Mouse (Mus musculus) limb, embryonic 11.5 days (tissue): Measurements from ENCODE around the gene Pcbp3. TPM values are rescaled to one million over a fixed set of nuclear protein-coding genes. Genes with fewer than 3 reads are reported as not detected.

Source experiments
- ATAC-seq: fragments of 200-750 bp; cut with Nextera tagmentation; 2 replicates; pipeline ENCODE4 v1.8.0; 2017; ENCODE audit warnings: low read depth; ENCODE audit not compliant: insufficient number of reproducible peaks, low FRiP score, low TSS enrichment
- DNase-seq: peaks from one replicate; pipeline ENCODE4 v3.0.0-alpha.2; 2015; ENCODE audit warnings: low spot score
- H3K27ac ChIP-seq: fragments of 300-500 bp; sonication (generic); replicated peaks from 2 replicates; pipeline ENCODE4 v1.5.1; 2014; ENCODE audit warnings: low read depth, mild to moderate bottlenecking, low read length
- H3K27me3 ChIP-seq: fragments of 300-500 bp; sonication (generic); 2 replicates; pipeline ENCODE4 v1.6.1; 2014; ENCODE audit warnings: mild to moderate bottlenecking, low read length, mixed read lengths; ENCODE audit not compliant: control insufficient read depth, insufficient read depth
- H3K36me3 ChIP-seq: fragments of 300-500 bp; sonication (generic); 2 replicates; pipeline ENCODE4 v1.6.1; 2014; ENCODE audit warnings: mild to moderate bottlenecking, low read length, moderate library complexity, mixed read lengths; ENCODE audit not compliant: control insufficient read depth, insufficient read depth
- H3K4me1 ChIP-seq: fragments of 300-500 bp; sonication (generic); 2 replicates; pipeline ENCODE4 v1.6.1; 2014; ENCODE audit warnings: low read length, mixed read lengths; ENCODE audit not compliant: control insufficient read depth, insufficient read depth
- H3K4me2 ChIP-seq: fragments of 300-500 bp; sonication (generic); 2 replicates; pipeline ENCODE4 v1.6.1; 2014; ENCODE audit warnings: low read depth, mild to moderate bottlenecking, moderate library complexity; ENCODE audit not compliant: severe bottlenecking
- H3K4me3 ChIP-seq: fragments of 300-500 bp; sonication (generic); 2 replicates; pipeline ENCODE4 v1.5.1; 2014; ENCODE audit warnings: low read depth, low read length
- H3K9ac ChIP-seq: fragments of 300-500 bp; sonication (generic); 2 replicates; pipeline ENCODE4 v1.6.1; 2014; ENCODE audit warnings: mild to moderate bottlenecking, low read length
- H3K9me3 ChIP-seq: fragments of 300-500 bp; sonication (generic); 2 replicates; pipeline ENCODE4 v1.6.1; 2016; ENCODE audit warnings: low read length; ENCODE audit not compliant: control insufficient read depth
- WGBS: fragments of 180-500 bp; shearing (Covaris S2); extraction: QIAGEN DNeasy Blood & Tissue Kit; methylation state at CpG from one replicate; pipeline ENCODE4 v1.1.7; 2014; 5-methylcytosine and 5-hydroxymethylcytosine counted together
- polyA plus RNA-seq: library from polyadenylated mRNA; unstranded; fragments of >200 nt; fragmentation: Nextera tagmentation; extraction: Ambion mirVana; gene quantifications from 2 replicates; pipeline ENCODE4 v1.2.1, GENCODE M21; 2014

The Pcbp3 gene
- polyA plus RNA-seq, 1 experiment from 2014 or later: 19.4 TPM

- DNase-seq (no peak), ATAC-seq (no peak)
- 83% methylated on average over 6 of the region's 6 CpGs for WGBS
- no peaks in the 10 kb centered on the region for H3K4me1 ChIP-seq
- no peak overlapping the region for H3K4me2 ChIP-seq
- H3K9me3 ChIP-seq: no peaks in the 10 kb centered on the region
- H3K36me3 ChIP-seq: no peaks in the 10 kb centered on the region
- no peak overlapping the region for H3K4me3 ChIP-seq
- H3K27me3 ChIP-seq: no peaks in the 10 kb centered on the region
- no peak overlapping the region for H3K9ac ChIP-seq
- no peak overlapping the region for H3K27ac ChIP-seq
Measured at GRCm38 (mm10) chr10:76801841-76802499, 159.7 kb downstream of the Pcbp3 start.

- H3K27ac ChIP-seq: no peak overlapping the region
Measured at GRCm38 (mm10) chr10:76801237-76801641, 160.4 kb downstream of the Pcbp3 start.

GRCm38 (mm10) chr10:76798751-76799585 is 162.7 kb downstream of the Pcbp3 start:
- Histone ChIP-seq H3K4me1 (no peaks in the 10 kb centered on the region), H3K4me3 (no peak overlapping the region), H3K4me2 (no peak overlapping the region), H3K27me3 (no peaks in the 10 kb centered on the region), H3K9ac (no peak overlapping the region), H3K27ac (no peak overlapping the region), H3K36me3 (no peaks in the 10 kb centered on the region), H3K9me3 (no peaks in the 10 kb centered on the region)
- no peak for ATAC-seq
- DNase-seq: no peak
- 79% methylated on average over 17 of the region's 17 CpGs for WGBS

More at GRCm38 (mm10) chr10:76801237-76801641, 160.4 kb downstream of the Pcbp3 start:
- ATAC-seq (no peak), DNase-seq (no peak)
- H3K27me3 ChIP-seq: no peaks in the 10 kb centered on the region
- H3K4me1 ChIP-seq: no peaks in the 10 kb centered on the region
- H3K9me3 ChIP-seq: no peaks in the 10 kb centered on the region
- WGBS: 82% methylated on average over 5 of the region's 5 CpGs
- H3K36me3 ChIP-seq: no peaks in the 10 kb centered on the region
- no peak overlapping the region for H3K4me2 ChIP-seq
- no peak overlapping the region for H3K4me3 ChIP-seq
- no peak overlapping the region for H3K9ac ChIP-seq

- DNase-seq (no peak), ATAC-seq (no peak)
- H3K9ac ChIP-seq: no peak overlapping the region
- H3K9me3 ChIP-seq: no peaks in the 10 kb centered on the region
- H3K4me3 ChIP-seq: no peak overlapping the region
- no peaks in the 10 kb centered on the region for H3K4me1 ChIP-seq
- no peak overlapping the region for H3K27ac ChIP-seq
- WGBS: 95% methylated on average over 3 of the region's 3 CpGs
- no peak overlapping the region for H3K4me2 ChIP-seq
- no peaks in the 10 kb centered on the region for H3K27me3 ChIP-seq
- H3K36me3 ChIP-seq: no peaks in the 10 kb centered on the region
Measured at GRCm38 (mm10) chr10:76794102-76794501, 167.6 kb downstream of the Pcbp3 start.

- no peak for ATAC-seq
- Histone ChIP-seq H3K9ac (no peak overlapping the region), H3K9me3 (no peaks in the 10 kb centered on the region), H3K4me1 (no peaks in the 10 kb centered on the region), H3K4me3 (no peak overlapping the region), H3K27ac (no peak overlapping the region), H3K4me2 (no peak overlapping the region), H3K36me3 (no peaks in the 10 kb centered on the region), H3K27me3 (no peaks in the 10 kb centered on the region)
- 81% methylated on average over 1 of the region's 1 CpGs for WGBS
- DNase-seq: peak; percentile 54
Measured at GRCm38 (mm10) chr10:76791475-76791874, 170.2 kb downstream of the Pcbp3 start.

- Histone ChIP-seq H3K36me3 (no peaks in the 10 kb centered on the region), H3K4me2 (no peak overlapping the region), H3K4me3 (no peak overlapping the region), H3K4me1 (no peaks in the 10 kb centered on the region), H3K9me3 (no peaks in the 10 kb centered on the region), H3K9ac (no peak overlapping the region), H3K27me3 (no peaks in the 10 kb centered on the region), H3K27ac (no peak overlapping the region)
- WGBS: 86% methylated on average over 4 of the region's 4 CpGs
- DNase-seq: no peak
- ATAC-seq: no peak
Measured at GRCm38 (mm10) chr10:76789885-76790284, 171.8 kb downstream of the Pcbp3 start.

- DNase-seq: no peak
- Histone ChIP-seq H3K4me2 (no peak overlapping the region), H3K4me3 (no peak overlapping the region), H3K27ac (no peak overlapping the region), H3K4me1 (no peaks in the 10 kb centered on the region), H3K27me3 (no peaks in the 10 kb centered on the region), H3K9ac (no peak overlapping the region), H3K36me3 (no peaks in the 10 kb centered on the region), H3K9me3 (no peaks in the 10 kb centered on the region)
- no peak for ATAC-seq
- WGBS: 88% methylated on average over 6 of the region's 6 CpGs
Measured at GRCm38 (mm10) chr10:76785312-76785711, 176.4 kb downstream of the Pcbp3 start.

- no peak overlapping the region for H3K9ac ChIP-seq
- H3K27ac ChIP-seq: no peak overlapping the region
- H3K9me3 ChIP-seq: no peaks in the 10 kb centered on the region
- WGBS: 96% methylated on average over 5 of the region's 5 CpGs
- no peak overlapping the region for H3K4me2 ChIP-seq
- DNase-seq (no peak), ATAC-seq (no peak)
- no peaks in the 10 kb centered on the region for H3K36me3 ChIP-seq
- H3K4me3 ChIP-seq: no peak overlapping the region
- no peaks in the 10 kb centered on the region for H3K27me3 ChIP-seq
- H3K4me1 ChIP-seq: no peaks in the 10 kb centered on the region
Measured at GRCm38 (mm10) chr10:76779225-76779624, 182.5 kb downstream of the Pcbp3 start.
